Mouse (Mus musculus) C2C12 (cell line): ENCODE results near the gene Dido1.

ENCODE experiments used
- CEBPB ChIP-seq: IDR thresholded peaks from one replicate; pipeline ENCODE4 v1.6.1; 2011; ENCODE audit warnings: low read depth, mild to moderate bottlenecking, control low read depth, moderate library complexity
- CTCF ChIP-seq: IDR thresholded peaks from one replicate; pipeline ENCODE4 v1.5.1; 2011; ENCODE audit not compliant: control insufficient read depth, insufficient read depth, insufficient read length
- FOSL1 ChIP-seq: IDR thresholded peaks from one replicate; pipeline ENCODE4 v1.8.0; 2011; ENCODE audit warnings: mild to moderate bottlenecking, low read length; ENCODE audit not compliant: poor library complexity, insufficient read depth, severe bottlenecking
- MAX ChIP-seq: IDR thresholded peaks from one replicate; pipeline ENCODE4 v1.6.1; 2011; ENCODE audit warnings: mild to moderate bottlenecking, control low read depth
- MYOD1 ChIP-seq: IDR thresholded peaks from one replicate; pipeline ENCODE4 v1.6.1; 2011; ENCODE audit warnings: low read depth; ENCODE audit not compliant: control insufficient read depth, insufficient read length
- MYOG ChIP-seq: IDR thresholded peaks from one replicate; pipeline ENCODE4 v1.6.1; 2011; ENCODE audit not compliant: control insufficient read depth, insufficient read length; ENCODE audit errors: extremely low read depth
- USF1 ChIP-seq: IDR thresholded peaks from one replicate; pipeline ENCODE4 v1.6.1; 2011; ENCODE audit warnings: low read depth, mild to moderate bottlenecking, control low read depth, moderate library complexity

GRCm38 (mm10) chr2:180700457-180700856 is 9.3 kb downstream of the Dido1 start:
- TF ChIP-seq CTCF = no peak
- TF ChIP-seq MAX = no peak
- no peak for TF ChIP-seq USF1
- no peak for TF ChIP-seq FOSL1
- TF ChIP-seq MYOG = no peak
- TF ChIP-seq CEBPB = no peak
- TF ChIP-seq MYOD1 = no peak
